ENCODE assay signal across 9 mouse cellular contexts in the genomic region with DNA sequence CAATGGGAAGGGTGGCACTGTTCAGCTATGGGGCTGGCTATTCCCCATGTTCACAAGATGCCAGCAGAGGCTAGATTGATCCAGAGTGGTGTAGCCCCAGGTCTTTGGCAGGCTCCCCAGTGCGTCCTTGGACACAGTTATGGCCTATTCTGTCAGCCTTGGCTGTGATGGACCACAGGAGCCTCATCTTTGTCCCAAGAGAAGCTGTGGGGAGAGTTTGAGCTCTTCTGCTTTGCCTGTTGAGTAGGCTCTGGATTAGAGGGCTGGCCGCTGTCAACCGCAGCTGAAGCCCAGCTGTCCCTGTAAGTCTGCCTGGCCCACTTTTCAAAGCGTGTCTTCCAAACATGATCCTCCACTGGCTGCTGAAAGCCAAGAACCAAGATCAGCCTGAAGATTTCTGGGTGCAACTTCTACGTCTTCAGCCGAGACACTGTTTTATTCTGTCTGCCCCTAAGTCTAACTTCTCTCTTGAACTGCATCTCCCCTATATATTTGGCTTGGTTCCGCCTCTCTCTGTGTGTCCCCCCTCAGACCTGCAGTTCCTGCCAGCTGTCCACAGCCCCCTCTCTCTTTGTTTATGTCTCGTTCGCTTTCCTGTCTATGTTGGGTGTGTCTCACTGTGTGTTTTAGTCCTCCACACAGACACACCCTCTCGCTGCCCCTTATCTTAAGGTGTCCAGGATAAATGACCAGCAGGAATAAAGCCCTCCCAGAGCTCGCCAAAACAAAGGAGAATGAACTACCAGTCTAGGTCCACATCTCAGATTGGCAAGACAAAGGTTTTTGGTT. TPM values are rescaled to one million over a fixed set of nuclear protein-coding genes. Genes with fewer than 3 reads are reported as not detected.
DNase-seq lines count a peak whose midpoint lies in the region; ATAC-seq and TF ChIP-seq lines count a peak whose summit lies in the region.
"Had no signal": no experiment of that assay in that cellular context is flagged by ENCODE, and none has a peak within 500 bp of the region (broad histone marks: within the 10 kb centered on the region; RNA-seq: fewer than 3 reads in every experiment).

No protein-coding gene starts in this region.

- intact Hi-C loops in left cerebral cortex, adult 2 months (cut with DNase I) = no loop called here

- no peaks in the 10 kb centered on the region for H3K9me3 ChIP-seq in liver, embryonic 12.5 days (replicated peaks)
- H3K9me3 ChIP-seq: embryonic facial prominence, embryonic 13.5 days had no signal

- H3K4me2 ChIP-seq in liver, embryonic 12.5 days = peak overlapping the region; percentile 38
- H3K4me2 ChIP-seq: embryonic facial prominence, embryonic 13.5 days had no signal

- H3K27me3 ChIP-seq in liver, embryonic 12.5 days (replicated peaks) = 0 out of 2 replicates have a peak, but pooled peaks cover 9% of the 10 kb centered on the region
- H3K27me3 ChIP-seq: embryonic facial prominence, embryonic 13.5 days had no signal

- H3K27ac ChIP-seq in liver, embryonic 12.5 days = peak overlapping the region; percentile 75
- H3K27ac ChIP-seq in left cerebral cortex, adult 2 months = no peak overlapping the region
- H3K27ac ChIP-seq: embryonic facial prominence, embryonic 13.5 days had no signal

- peak overlapping the region; percentile 14 for H3K9ac ChIP-seq in liver, embryonic 12.5 days
- H3K9ac ChIP-seq: embryonic facial prominence, embryonic 13.5 days had no signal

- 49% methylated on average over 11 of the region's 11 CpGs for WGBS in liver, embryonic 12.5 days (ENCODE audit: insufficient replicate concordance)

- H3K4me1 ChIP-seq in liver, embryonic 12.5 days = peaks cover 71% of the 10 kb centered on the region

- no peak overlapping the region for H3K4me3 ChIP-seq in liver, embryonic 12.5 days
- no peak overlapping the region for H3K4me3 ChIP-seq in left cerebral cortex, adult 2 months
- H3K4me3 ChIP-seq: embryonic facial prominence, embryonic 13.5 days had no signal

- DNase-seq in adrenal gland, postnatal 10 days = peak; percentile 36
- no peak for DNase-seq in adrenal gland, adult 18-20 months (ENCODE audit: low spot score in 2 of 2)
- DNase-seq in 3T3-L1 (ENCODE audit: low read depth, low spot score) (peak; percentile 13), adipocyte (ENCODE audit: low spot score) (no peak)
- peak; percentile 61 for DNase-seq in heart, adult 8-10 months (ENCODE audit: low spot score)
- DNase-seq in frontal cortex, postnatal 36 days (ENCODE audit: low spot score in 2 of 2) = no peak
- DNase-seq in left cerebral cortex, adult 2 months (ENCODE audit: extremely low spot score in 1 of 2, low spot score in 2 of 2) = no peak

- H3K36me3 ChIP-seq in liver, embryonic 12.5 days = no peaks in the 10 kb centered on the region
- H3K36me3 ChIP-seq: embryonic facial prominence, embryonic 13.5 days had no signal

- peak; percentile 78 for ATAC-seq in liver, embryonic 12.5 days

- no peak for TF ChIP-seq CTCF in left cerebral cortex, adult 2 months (IDR thresholded peaks at IDR 0.05)

RNA-seq across cellular contexts. Expression of a gene that starts 56.7 kb away (rescaled TPM):
- 10 to 100 TPM; 61.9 to 66.1 TPM for total RNA-seq in adrenal gland, postnatal 10 days (2021)
- 100 to 1,000 TPM in 1 of 2 experiments, 10 to 100 TPM in 1; 80.1 to 117 TPM for total RNA-seq in adrenal gland, adult 18-20 months (2021)
- total RNA-seq in heart, adult 8-10 months (2022) = 10 to 100 TPM; 57.3 to 66.3 (median 58.5) TPM
- 19.5 and 20.5 TPM in 2 replicates for polyA plus RNA-seq in liver, embryonic 12.5 days (2016; fragmentation: Nextera tagmentation; extraction: Ambion mirVana)
- 100 to 1,000 TPM; 185 to 202 TPM for total RNA-seq in left cerebral cortex, adult 2 months (2021)

Comparison
In these comparisons a context has a peak if more than half of its experiments do, and no peak if none do; other contexts are left out.
1. DNase-seq: peak in adrenal gland, postnatal 10 days (single experiment), 3T3-L1 (single experiment) and heart, adult 8-10 months (single experiment); none in adrenal gland, adult 18-20 months (0 of 2), adipocyte (single experiment), frontal cortex, postnatal 36 days (0 of 2) and left cerebral cortex, adult 2 months (0 of 2).